Mouse (Mus musculus): ENCODE results near the gene Vps13a.

GRCm38 (mm10) chr19:16598653-16599297, 182.0 kb downstream of the Vps13a start:
- TF ChIP-seq CTCF (IDR thresholded peaks at IDR 0.05; ENCODE audit: extremely low read depth, insufficient read depth, insufficient read length, insufficient replicate concordance) (no peak), POLR2A (IDR thresholded peaks at IDR 0.05; ENCODE audit: low read depth, low read length) (no peak)

All from spleen, adult 2 months (tissue).